Mouse (Mus musculus): ENCODE measurements around the gene Fbxw11.
"Not testable (repeated sequence)": the region's sequence is repeated elsewhere in the genome, so short reads cannot be mapped to it uniquely, and the experiment has no call there.

The Fbxw11 gene

GRCm38 (mm10) chr11:32642249-32642876 is at the start of gene Fbxw11:
Fbxw11 (plus strand) TSS chr11:32642724.
- DNase-seq, result peak; percentile 87 to 92

GRCm38 (mm10) chr11:32593081-32593480 is 49.4 kb upstream of the Fbxw11 start:
- no peak for DNase-seq

DNA sequence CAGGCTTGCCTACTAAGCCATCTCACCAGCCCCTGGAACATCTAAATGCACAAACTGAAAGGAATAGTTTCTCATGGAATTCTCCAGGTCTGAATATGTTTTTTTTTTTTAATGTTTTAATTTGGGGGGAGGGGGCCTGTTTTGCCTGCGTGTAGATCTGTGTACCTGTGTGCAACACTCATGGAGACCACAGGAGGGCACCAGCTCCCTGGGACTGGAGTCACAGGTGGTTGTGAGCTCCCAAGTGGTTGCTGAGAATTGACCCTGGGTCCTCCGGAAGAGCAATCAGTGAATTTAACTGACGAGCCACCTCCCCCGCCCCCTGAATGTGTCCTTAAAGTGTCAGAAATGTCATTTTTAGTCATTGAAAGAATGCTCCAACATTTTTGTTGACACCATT is 48.4 kb upstream of the Fbxw11 start:
- no peak for DNase-seq

DNA sequence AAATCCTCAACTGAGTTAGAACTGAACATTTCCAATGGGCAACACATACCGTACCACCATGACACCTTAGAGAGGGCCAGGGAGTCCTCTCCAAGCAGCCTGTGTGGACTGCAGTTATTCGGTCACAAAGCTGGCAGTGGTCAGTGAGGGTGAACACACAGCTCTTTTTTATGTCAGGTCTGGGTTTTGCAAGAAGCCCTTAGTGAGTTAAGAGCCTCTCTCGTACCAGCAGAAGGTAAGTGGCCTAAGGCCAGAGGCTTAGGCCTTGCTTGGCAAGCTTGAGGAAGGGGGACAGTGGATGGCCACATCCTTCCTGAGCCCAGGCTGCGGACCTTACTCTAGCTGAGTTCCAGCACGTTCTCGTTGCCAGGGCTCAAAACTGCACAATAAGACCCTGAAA is 42.2 kb upstream of the Fbxw11 start:
- DNase-seq, result no peak

DNA sequence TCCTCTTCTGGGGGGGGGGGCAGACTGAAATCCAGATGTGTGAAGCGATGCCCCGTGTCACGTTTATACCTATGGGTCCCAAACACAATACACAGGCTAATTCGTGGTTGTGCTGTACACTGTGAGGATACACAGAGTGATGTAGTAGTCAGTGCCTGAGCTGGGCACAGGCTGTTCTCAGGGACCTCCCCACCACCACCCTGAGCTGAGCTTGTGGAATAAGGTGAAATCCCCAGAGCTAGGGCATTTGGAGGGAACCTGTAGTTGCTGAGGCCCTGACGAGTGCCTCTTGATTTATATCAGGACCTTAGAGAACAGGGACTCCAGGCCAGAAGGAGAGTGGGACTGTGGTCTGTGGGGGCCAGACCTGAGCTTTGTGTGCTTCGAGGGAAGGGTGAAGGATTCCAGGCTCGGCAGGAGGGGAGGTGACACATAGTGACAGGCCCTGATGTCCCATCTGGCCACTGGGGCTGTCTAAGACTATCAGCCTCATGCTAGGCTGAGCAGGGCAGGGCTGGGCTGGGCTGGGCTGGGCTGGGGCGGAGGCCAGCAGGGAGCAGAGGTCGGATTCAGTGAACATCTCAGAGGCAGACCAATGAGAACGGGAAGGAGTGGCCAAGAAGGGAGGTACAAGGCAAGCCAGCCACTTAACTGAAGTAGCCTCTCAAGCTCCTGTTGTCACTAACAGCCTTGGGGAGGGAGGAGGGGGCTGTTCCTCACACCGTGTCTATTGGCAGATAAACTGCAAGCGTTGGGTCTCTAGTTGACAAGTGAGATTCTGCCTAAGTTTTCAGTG is 40.8 kb upstream of the Fbxw11 start:
- no peak for DNase-seq

DNA sequence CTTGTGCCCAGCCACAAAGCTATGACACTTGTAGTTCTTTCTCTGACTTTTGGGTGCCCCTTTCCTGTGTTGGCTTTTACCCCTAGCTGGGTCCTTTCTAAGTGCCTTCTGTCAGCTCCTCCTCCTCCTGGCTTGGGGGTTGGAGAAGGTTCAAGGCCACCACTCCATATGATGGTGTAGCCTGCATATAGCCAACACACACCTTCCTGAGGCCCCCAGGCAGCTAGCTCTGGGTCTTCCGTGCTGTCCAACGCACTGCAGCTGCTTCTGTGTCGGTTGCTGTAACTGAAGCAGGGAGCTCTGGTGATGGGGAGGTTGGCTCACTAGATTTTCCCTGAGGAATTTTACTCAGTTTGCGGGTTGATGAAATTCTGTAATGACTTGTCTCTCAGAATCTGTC is 37.9 kb upstream of the Fbxw11 start:
- no peak for DNase-seq

DNA sequence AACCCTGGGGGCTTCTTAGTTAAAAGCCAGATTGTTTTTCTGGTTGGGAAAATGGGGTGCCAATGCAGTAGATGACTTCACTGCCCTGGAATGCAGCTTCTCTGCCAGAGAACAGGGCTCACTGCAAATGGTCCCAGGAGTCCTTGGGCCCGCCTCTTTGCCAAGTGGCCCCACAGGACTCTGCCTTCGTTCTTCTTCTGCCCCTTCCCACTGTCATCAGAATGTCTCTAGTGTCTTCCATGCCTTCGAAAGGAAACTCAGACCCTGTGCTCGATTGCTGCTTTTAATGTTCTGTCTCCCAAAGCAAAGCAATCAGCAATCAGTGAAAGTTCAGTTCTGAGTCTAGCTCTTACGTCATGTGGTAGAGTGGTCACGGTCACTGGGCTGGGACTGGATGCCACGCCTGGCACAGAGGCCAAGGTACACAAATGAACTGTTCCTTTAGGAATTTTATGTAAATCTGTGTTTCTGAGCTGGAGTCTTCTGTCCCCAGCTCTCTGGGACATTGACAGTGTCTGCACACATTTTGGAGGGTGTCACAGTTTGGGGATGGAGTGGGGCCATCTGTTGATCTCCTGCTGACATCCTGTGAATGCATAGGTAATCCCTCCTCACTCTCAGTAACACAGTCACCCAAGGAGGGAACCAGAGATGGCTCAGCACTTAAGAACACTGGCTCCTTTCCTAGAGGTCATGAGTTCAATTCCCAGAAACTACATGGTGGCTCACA is 37.2 kb upstream of the Fbxw11 start:
- no peak for DNase-seq

DNA sequence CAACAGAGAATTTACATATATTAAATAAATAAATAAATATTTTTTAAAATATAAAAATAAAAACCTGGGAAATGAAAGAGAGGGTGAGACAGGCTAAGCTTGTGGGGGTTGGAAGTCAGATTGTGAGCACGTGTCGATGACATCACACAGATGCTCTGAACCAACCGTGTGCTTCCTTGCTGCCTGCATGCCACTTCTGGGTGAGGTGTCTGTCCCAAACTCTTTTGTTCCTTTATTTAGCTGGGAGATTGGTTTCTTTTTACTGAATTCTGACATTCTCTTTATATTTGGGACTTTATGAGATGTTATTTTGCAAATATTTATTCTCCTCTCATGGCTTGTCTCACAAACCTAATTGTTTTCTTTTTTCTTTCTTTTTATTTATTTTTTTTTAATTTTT is 36.6 kb upstream of the Fbxw11 start:
- no peak for DNase-seq

DNA sequence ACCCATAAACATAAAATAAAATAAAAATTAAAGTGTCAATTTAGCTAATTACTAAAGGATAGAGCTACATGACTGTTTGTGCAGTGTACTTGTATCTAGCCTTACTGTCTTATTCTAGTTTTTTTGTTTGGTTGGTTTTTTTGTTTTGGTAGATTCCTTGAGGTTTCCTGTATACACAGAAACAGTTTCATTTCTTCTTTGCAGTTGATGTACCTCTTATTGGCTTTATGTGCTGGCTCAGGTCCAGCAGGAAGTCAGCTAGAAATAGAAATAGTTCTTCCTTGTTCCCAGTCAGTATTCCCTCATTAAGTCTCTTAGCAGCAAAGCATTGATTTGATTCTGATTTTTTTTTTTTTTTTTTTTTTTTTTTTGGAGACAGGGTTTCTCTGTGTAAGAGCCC is 35.2 kb upstream of the Fbxw11 start:
- no peak for DNase-seq

DNA sequence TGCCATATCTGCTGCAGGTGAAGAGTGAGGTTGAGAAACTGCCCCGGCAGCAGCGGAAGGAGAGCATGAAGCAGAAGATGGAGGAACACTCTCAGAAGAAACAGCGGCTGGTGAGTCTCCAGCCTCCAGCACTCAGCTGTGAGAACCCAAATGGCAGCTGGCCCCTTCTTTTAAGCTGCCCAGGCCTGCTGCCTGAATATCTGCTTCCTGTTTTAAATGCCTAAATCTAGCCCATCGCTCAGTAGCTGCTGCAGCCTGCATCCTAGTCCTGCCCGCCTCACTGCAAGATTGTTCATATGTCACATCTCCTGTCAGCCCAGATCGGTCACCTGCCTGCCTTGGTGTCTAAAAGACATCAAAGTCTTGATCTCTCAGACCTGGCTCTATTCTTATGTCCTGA is 31.9 kb upstream of the Fbxw11 start:
- no peak for DNase-seq

DNA sequence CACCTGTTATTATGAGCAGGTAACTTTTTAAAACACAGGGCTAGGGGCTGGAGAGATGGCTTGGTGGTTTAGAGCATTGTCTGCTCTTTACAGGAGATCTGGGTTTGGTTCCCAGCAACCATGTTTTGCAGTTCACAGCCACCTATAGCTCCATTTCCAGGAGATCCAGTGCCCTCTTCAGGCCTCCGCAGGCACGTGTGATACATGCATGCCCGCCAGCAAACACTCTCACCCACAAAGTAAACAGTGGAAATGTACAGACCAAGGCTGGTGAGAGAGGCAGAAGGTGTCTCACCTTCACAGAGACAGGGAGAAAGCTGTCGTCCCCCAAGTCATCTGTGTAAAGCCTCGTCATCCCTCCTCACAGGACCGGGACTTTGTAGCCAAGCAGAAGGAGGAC is 30.2 kb upstream of the Fbxw11 start:
- DNase-seq, result no peak

DNA sequence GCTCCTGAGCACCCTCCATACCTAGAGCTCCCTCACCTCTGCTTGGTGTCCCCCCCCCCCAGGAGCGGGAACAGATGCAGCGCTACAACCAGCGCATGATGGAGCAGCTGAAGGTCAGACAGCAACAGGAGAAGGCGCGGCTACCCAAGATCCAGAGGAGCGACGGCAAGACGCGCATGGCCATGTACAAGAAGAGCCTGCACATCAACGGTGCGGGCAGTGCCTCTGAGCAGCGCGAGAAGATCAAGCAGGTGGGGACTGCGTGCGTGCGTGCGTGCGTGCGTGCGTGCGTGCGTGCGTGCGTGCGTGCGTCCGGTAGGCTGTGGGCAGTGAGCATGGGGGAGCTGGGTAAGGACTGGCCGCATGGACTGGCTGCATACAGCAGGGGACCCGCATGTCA is 28.1 kb upstream of the Fbxw11 start:
- DNase-seq, result no peak

GRCm38 (mm10) chr11:32615561-32615960 is 27.0 kb upstream of the Fbxw11 start:
- DNase-seq, result no peak

GRCm38 (mm10) chr11:32616091-32616490 is 26.4 kb upstream of the Fbxw11 start:
- no peak for DNase-seq

- no peak for DNase-seq
Measured at GRCm38 (mm10) chr11:32618036-32618435, 24.5 kb upstream of the Fbxw11 start.

DNA sequence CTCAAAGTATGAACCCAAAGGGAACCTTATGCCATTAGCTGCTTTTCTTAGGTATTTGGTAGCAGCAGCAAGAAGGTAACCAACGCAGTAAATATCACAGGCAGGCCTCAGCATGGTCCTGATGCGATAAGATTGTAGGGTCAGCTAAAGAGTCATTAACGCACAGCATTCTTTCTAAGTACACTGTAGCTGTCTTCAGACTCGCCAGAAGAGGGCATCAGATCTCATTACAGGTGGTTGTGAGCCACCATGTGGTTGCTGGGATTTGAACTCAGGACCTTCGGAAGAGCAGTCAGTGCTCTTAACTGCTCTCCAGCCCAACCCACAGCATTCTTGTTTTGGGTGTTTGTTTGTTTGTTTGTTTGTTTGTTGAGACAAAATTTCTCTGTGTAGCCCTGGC is 23.9 kb upstream of the Fbxw11 start:
- DNase-seq, result not testable (repeated sequence)

DNA sequence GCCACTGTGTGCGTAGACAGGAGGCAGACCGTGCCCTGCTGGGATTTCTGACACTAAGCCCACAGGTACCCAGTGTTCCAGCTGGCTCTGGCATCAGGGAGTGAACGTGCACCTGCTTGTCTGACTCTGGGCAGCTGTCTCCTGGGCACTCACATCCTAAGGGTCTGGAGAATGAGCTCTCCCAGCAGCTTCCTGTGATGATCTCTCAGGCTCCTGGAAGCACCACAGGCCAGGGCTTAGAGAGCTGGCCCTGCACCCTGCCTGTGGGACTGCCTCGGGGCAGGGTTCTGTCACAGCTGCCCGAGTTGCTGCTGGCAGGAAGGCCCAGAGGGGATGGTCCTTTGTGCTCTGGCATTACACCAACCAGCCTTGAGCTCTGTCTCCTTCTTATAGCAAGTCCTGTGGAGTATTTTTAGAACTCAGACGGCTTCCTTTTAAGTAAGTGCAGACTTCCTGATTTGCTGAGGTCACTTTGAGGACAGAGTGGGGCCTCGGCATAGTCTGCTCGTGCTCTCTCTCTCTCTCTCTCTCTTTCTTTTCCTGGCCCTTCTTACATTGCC is 23.2 kb upstream of the Fbxw11 start:
- no peak for DNase-seq

GRCm38 (mm10) chr11:32619866-32620456 is 22.6 kb upstream of the Fbxw11 start:
- DNase-seq, result no peak

- DNase-seq, result no peak
Measured at GRCm38 (mm10) chr11:32621831-32622478, 20.6 kb upstream of the Fbxw11 start.

GRCm38 (mm10) chr11:32622479-32623190 is 19.9 kb upstream of the Fbxw11 start:
- no peak for DNase-seq

- no peak for DNase-seq
Measured at GRCm38 (mm10) chr11:32623236-32623635, 19.3 kb upstream of the Fbxw11 start.

GRCm38 (mm10) chr11:32623912-32624311 is 18.6 kb upstream of the Fbxw11 start:
- no peak for DNase-seq

All from spleen, adult 18-20 months (tissue).